Mouse (Mus musculus) cortical plate, adult 2 months (tissue): Measurements from ENCODE around the gene Hoxa2. TPM values are rescaled to one million over a fixed set of nuclear protein-coding genes. Genes with fewer than 3 reads are reported as not detected.

Experiments
- H3K27ac ChIP-seq: fragments of 200-500 bp; 2 replicates; pipeline ENCODE4 v1.5.1; 2012; ENCODE audit warnings: low read length, control low read depth, inconsistent platforms; ENCODE audit not compliant: insufficient read depth
- H3K4me1 ChIP-seq: fragments of 200-500 bp; 2 replicates; pipeline ENCODE4 v1.6.1; 2011; ENCODE audit warnings: low read length; ENCODE audit not compliant: control insufficient read depth, insufficient read depth
- H3K4me3 ChIP-seq: fragments of 200-500 bp; 2 replicates; pipeline ENCODE4 v1.5.1; 2011; ENCODE audit warnings: mild to moderate bottlenecking, low read length, control low read depth; ENCODE audit not compliant: insufficient read depth
- CTCF ChIP-seq: fragments of 200-500 bp; IDR thresholded peaks from 2 replicates; pipeline ENCODE4 v1.5.1; 2011; ENCODE audit warnings: mild to moderate bottlenecking, control low read depth, low read length; ENCODE audit not compliant: insufficient read depth; ENCODE audit errors: extremely low read depth
- POLR2A ChIP-seq: fragments of 200-500 bp; IDR thresholded peaks from 2 replicates; pipeline ENCODE4 v1.6.1; 2011; ENCODE audit warnings: mild to moderate bottlenecking, low read length, control low read depth; ENCODE audit not compliant: insufficient read depth; ENCODE audit errors: extremely low read depth
- polyA plus RNA-seq: library from polyadenylated mRNA; depleted of rRNA; stranded (reverse); fragments of >200 nt; gene quantifications from 2 replicates; pipeline ENCODE4 v1.2.3, GENCODE M21; 2012

Hoxa2 gene
- polyA plus RNA-seq, 1 experiment = not detected

- no peak for TF ChIP-seq POLR2A
- no peak for TF ChIP-seq CTCF
- no peak within 1 kb of the TSS for H3K27ac ChIP-seq
- no peak within 1 kb of the TSS for H3K4me3 ChIP-seq
- H3K4me1 ChIP-seq = no peaks in the 10 kb centered on the region
Observed at GRCm38 (mm10) chr6:52208072-52208867, 43.6 kb upstream of the Hoxa2 start, which contains the start of gene Hoxa6. Gene Hoxa6 (minus strand): TSS chr6:52208722.

- Histone ChIP-seq H3K27ac (no peak overlapping the region), H3K4me3 (no peak overlapping the region), H3K4me1 (no peaks in the 10 kb centered on the region)
- TF ChIP-seq POLR2A (no peak), CTCF (no peak)
Observed at GRCm38 (mm10) chr6:52207684-52207976, 43.0 kb upstream of the Hoxa2 start.

- TF ChIP-seq CTCF = no peak
- TF ChIP-seq POLR2A = no peak
- H3K4me3 ChIP-seq = no peak overlapping the region
Observed at GRCm38 (mm10) chr6:52206882-52207683, 42.5 kb upstream of the Hoxa2 start.

GRCm38 (mm10) chr6:52205638-52206621 lies 41.3 kb upstream of the Hoxa2 start:
- no peak overlapping the region for H3K27ac ChIP-seq
- H3K4me3 ChIP-seq = no peak overlapping the region
- TF ChIP-seq POLR2A (no peak), CTCF (no peak)
- H3K4me1 ChIP-seq = no peaks in the 10 kb centered on the region

More at GRCm38 (mm10) chr6:52206882-52207683, 42.5 kb upstream of the Hoxa2 start:
- no peaks in the 10 kb centered on the region for H3K4me1 ChIP-seq
- H3K27ac ChIP-seq = no peak overlapping the region

GRCm38 (mm10) chr6:52205221-52205620 lies 40.6 kb upstream of the Hoxa2 start:
- TF ChIP-seq CTCF (no peak), POLR2A (no peak)
- H3K4me3 ChIP-seq = no peak overlapping the region
- H3K4me1 ChIP-seq = no peaks in the 10 kb centered on the region
- H3K27ac ChIP-seq = no peak overlapping the region

- H3K27ac ChIP-seq = no peak within 1 kb of the TSS
- TF ChIP-seq CTCF (no peak), POLR2A (no peak)
- no peak within 1 kb of the TSS for H3K4me3 ChIP-seq
- H3K4me1 ChIP-seq = no peaks in the 10 kb centered on the region
Observed at GRCm38 (mm10) chr6:52204050-52204752, 39.6 kb upstream of the Hoxa2 start, which contains the start of gene Hoxa5. Gene Hoxa5 (minus strand): TSS chr6:52204587.

GRCm38 (mm10) chr6:52203371-52204049 lies 38.9 kb upstream of the Hoxa2 start:
- no peak overlapping the region for H3K27ac ChIP-seq
- no peaks in the 10 kb centered on the region for H3K4me1 ChIP-seq
- no peak overlapping the region for H3K4me3 ChIP-seq
- no peak for TF ChIP-seq CTCF
- TF ChIP-seq POLR2A = no peak

GRCm38 (mm10) chr6:52203121-52203370 lies 38.4 kb upstream of the Hoxa2 start:
- no peak for TF ChIP-seq POLR2A
- no peak for TF ChIP-seq CTCF
- H3K4me3 ChIP-seq = no peak overlapping the region
- no peak overlapping the region for H3K27ac ChIP-seq
- no peaks in the 10 kb centered on the region for H3K4me1 ChIP-seq
